Mouse (Mus musculus) lung, postnatal 0 days (tissue): ENCODE measurements at regions not wholly inside any gene's neighbourhood (a gene's known extent, or its start where the extent isn't known, plus 50 kb on each side); places are given as distances from the start of the nearest gene placed in this dataset.

Source experiments
- ATAC-seq: fragments of 200-750 bp; cut with Nextera tagmentation; 2 replicates; pipeline ENCODE4 v1.8.0; 2017; ENCODE audit warnings: moderate library complexity
- DNase-seq: peaks from one replicate; pipeline ENCODE4 v3.0.0-alpha.2; 2016; ENCODE audit warnings: low spot score
- H3K27ac ChIP-seq: fragments of 300-500 bp; sonication (generic); 2 replicates; pipeline ENCODE4 v1.5.1; 2014; ENCODE audit warnings: antibody characterized with exemption, mild to moderate bottlenecking, low read length, mixed read lengths
- H3K27me3 ChIP-seq: fragments of 300-500 bp; sonication (generic); replicated peaks from 2 replicates; pipeline ENCODE4 v1.6.1; 2014; ENCODE audit warnings: low read length, mixed read lengths; ENCODE audit not compliant: insufficient read depth
- H3K36me3 ChIP-seq: fragments of 300-500 bp; sonication (generic); 2 replicates; pipeline ENCODE4 v1.6.1; 2014; ENCODE audit warnings: low read length, mixed read lengths; ENCODE audit not compliant: insufficient read depth
- H3K4me1 ChIP-seq: fragments of 300-500 bp; sonication (generic); 2 replicates; pipeline ENCODE4 v1.6.1; 2014; ENCODE audit warnings: antibody characterized with exemption, low read depth, low read length, mixed read lengths; ENCODE audit not compliant: insufficient read depth
- H3K4me2 ChIP-seq: fragments of 300-500 bp; sonication (generic); replicated peaks from 2 replicates; pipeline ENCODE4 v1.6.1; 2014; ENCODE audit warnings: low read depth, mild to moderate bottlenecking, low read length, moderate library complexity, mixed read lengths
- H3K4me3 ChIP-seq: fragments of 300-500 bp; sonication (generic); 2 replicates; pipeline ENCODE4 v1.5.1; 2014; ENCODE audit warnings: low read depth, low read length
- H3K9ac ChIP-seq: fragments of 300-500 bp; sonication (generic); replicated peaks from 2 replicates; pipeline ENCODE4 v1.6.1; 2014; ENCODE audit warnings: low read depth, mild to moderate bottlenecking
- H3K9me3 ChIP-seq: fragments of 300-500 bp; sonication (generic); 2 replicates; pipeline ENCODE4 v1.6.1; 2016; ENCODE audit warnings: low read length, mixed read lengths
- CTCF ChIP-seq: IDR thresholded peaks from 2 replicates; pipeline ENCODE4 v1.5.1; 2016; ENCODE audit warnings: antibody characterized with exemption, mild to moderate bottlenecking
- EP300 ChIP-seq: IDR thresholded peaks from 2 replicates; pipeline ENCODE4 v1.6.1; 2016; ENCODE audit warnings: antibody characterized with exemption, mild to moderate bottlenecking, control low read depth
- WGBS: fragments of 180-500 bp; shearing (Covaris S2); extraction: QIAGEN DNeasy Blood & Tissue Kit; methylation state at CpG from one replicate; pipeline ENCODE4 v1.1.7; 2014; 5-methylcytosine and 5-hydroxymethylcytosine counted together

DNA sequence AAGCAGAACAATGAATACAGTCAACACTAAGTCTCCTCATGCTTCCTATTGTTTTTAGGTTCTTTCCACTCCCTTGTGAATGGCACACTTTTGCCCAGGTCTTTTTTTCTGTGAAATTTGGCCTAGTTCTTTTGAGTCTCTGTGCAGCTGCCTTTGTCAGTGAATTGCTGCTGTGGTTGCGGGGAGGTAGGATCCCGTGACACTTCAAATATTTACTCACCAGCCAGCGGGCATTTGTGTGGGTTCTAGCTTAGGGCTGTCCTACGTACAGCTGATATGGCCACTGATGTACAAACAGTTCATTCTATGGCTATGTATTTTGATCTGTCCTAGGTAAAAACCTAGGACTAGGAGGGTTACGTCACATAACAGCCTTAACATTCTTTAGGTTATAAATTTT lies 112.1 kb downstream of the Ube2e3 start:
- TF ChIP-seq CTCF (no peak), EP300 (no peak)
- Histone ChIP-seq H3K4me2 (no peak overlapping the region), H3K36me3 (no peaks in the 10 kb centered on the region), H3K4me1 (no peaks in the 10 kb centered on the region), H3K9ac (no peak overlapping the region), H3K4me3 (no peak overlapping the region), H3K9me3 (no peaks in the 10 kb centered on the region), H3K27me3 (no peaks in the 10 kb centered on the region), H3K27ac (no peak overlapping the region)
- 58% methylated on average over 5 of the region's 5 CpGs for WGBS
- DNase-seq: no peak
- no peak for ATAC-seq

GRCm38 (mm10) chr2:78980661-78981229 lies 112.8 kb downstream of the Ube2e3 start:
- no peak overlapping the region for H3K4me2 ChIP-seq
- ATAC-seq (no peak), DNase-seq (no peak)
- no peak overlapping the region for H3K27ac ChIP-seq
- no peak overlapping the region for H3K4me3 ChIP-seq
- WGBS: 78% methylated on average over 1 of the region's 1 CpGs
- H3K36me3 ChIP-seq: no peaks in the 10 kb centered on the region
- no peaks in the 10 kb centered on the region for H3K4me1 ChIP-seq
- H3K9me3 ChIP-seq: no peaks in the 10 kb centered on the region
- TF ChIP-seq EP300 (no peak), CTCF (no peak)
- H3K9ac ChIP-seq: no peak overlapping the region
- no peaks in the 10 kb centered on the region for H3K27me3 ChIP-seq

DNA sequence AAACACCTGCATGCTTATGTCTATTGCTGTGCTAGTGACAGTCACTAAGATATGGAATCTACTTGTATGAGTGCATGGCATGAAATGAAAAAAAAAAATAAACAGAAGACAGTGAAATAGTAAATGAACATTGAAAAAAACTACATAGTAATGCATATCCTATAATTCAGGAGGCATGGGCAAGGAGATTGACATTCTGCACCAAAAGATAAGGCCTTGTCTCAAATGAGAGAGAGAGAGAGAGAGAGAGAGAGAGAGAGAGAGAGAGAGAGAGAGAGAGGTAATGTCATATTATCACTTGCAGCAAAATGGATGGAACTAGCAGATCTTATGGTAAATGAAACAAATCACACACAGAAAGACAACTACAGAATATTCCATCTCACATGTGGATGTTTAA lies 115.4 kb downstream of the Ube2e3 start:
- Histone ChIP-seq H3K9ac (no peak overlapping the region), H3K27ac (no peak overlapping the region), H3K4me2 (no peak overlapping the region), H3K4me3 (no peak overlapping the region), H3K4me1 (no peaks in the 10 kb centered on the region), H3K9me3 (no peaks in the 10 kb centered on the region), H3K27me3 (no peaks in the 10 kb centered on the region), H3K36me3 (no peaks in the 10 kb centered on the region)
- DNase-seq (no peak), ATAC-seq (no peak)
- no peak for TF ChIP-seq CTCF
- no peak for TF ChIP-seq EP300

DNA sequence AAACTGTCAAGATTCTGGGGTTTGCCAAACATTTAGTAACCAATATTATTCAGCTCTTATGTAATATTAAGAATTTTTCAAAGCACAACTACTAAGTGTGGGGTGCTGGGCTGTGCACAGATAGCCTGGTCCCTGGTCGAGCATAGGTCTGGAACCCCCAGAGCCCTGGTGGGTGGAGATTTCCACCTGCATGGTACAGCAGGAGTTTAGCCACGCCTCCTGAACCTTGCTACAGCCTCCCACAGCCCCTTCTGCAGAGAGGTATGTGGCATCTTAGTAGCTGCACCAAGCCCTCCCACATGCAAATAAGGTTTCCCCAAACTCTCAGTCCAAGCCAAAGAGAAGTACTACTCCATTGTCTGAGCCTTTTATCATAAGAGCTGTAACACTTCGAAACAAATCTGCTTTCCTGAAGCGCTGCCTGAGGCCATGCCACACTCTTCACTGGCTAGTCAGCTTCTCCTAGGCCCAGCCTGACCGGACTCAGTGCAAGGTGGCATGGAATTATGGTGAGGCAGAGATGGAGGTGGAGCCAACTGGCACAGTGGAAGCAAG lies 116.1 kb downstream of the Ube2e3 start:
- Histone ChIP-seq H3K4me1 (no peaks in the 10 kb centered on the region), H3K27me3 (no peaks in the 10 kb centered on the region), H3K9me3 (no peaks in the 10 kb centered on the region), H3K4me2 (no peak overlapping the region), H3K27ac (no peak overlapping the region), H3K36me3 (no peaks in the 10 kb centered on the region), H3K4me3 (no peak overlapping the region), H3K9ac (no peak overlapping the region)
- DNase-seq: no peak
- TF ChIP-seq CTCF: no peak
- TF ChIP-seq EP300: no peak
- WGBS: 57% methylated on average over 5 of the region's 5 CpGs
- ATAC-seq: no peak

DNA sequence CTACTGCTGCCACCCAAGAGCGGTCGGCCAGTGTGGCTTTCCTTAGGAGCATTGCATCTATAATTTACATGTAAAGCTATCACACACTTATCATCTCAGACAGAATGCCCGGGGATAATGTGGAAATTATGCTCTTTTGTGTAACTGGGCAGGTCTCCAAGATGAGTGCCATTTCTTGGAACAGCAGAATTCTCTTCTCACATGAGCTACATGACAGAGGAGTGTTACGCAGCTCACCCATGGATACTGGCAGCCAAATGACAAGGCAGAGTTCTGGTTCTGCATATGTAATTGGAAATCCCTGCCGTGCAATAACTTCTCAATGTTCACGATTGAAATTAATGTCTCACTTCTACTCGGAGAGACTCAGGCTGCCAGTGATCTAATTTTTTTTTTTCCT lies 119.1 kb downstream of the Ube2e3 start:
- Histone ChIP-seq H3K9me3 (no peaks in the 10 kb centered on the region), H3K9ac (no peak overlapping the region), H3K4me3 (no peak overlapping the region), H3K4me1 (no peaks in the 10 kb centered on the region), H3K27ac (no peak overlapping the region), H3K27me3 (no peaks in the 10 kb centered on the region), H3K36me3 (no peaks in the 10 kb centered on the region), H3K4me2 (no peak overlapping the region)
- DNase-seq (no peak), ATAC-seq (no peak; the same call in 1 of the 2 replicates)
- TF ChIP-seq CTCF: no peak
- no peak for TF ChIP-seq EP300
- 73% methylated on average over 7 of the region's 7 CpGs for WGBS

- H3K27me3 ChIP-seq: no peaks in the 10 kb centered on the region
- DNase-seq: no peak
- 95% methylated on average over 3 of the region's 3 CpGs for WGBS
- no peak overlapping the region for H3K4me2 ChIP-seq
- no peaks in the 10 kb centered on the region for H3K9me3 ChIP-seq
- H3K27ac ChIP-seq: no peak overlapping the region
- H3K4me1 ChIP-seq: no peaks in the 10 kb centered on the region
- ATAC-seq: no peak
- H3K9ac ChIP-seq: no peak overlapping the region
- H3K36me3 ChIP-seq: no peaks in the 10 kb centered on the region
- no peak for TF ChIP-seq CTCF
- TF ChIP-seq EP300: no peak
- H3K4me3 ChIP-seq: no peak overlapping the region
Observed at GRCm38 (mm10) chr2:78987388-78987787, 119.5 kb downstream of the Ube2e3 start.

GRCm38 (mm10) chr2:78988224-78988623 lies 120.3 kb downstream of the Ube2e3 start:
- 55% methylated on average over 2 of the region's 2 CpGs for WGBS
- H3K9me3 ChIP-seq: no peaks in the 10 kb centered on the region
- H3K4me1 ChIP-seq: no peaks in the 10 kb centered on the region
- no peak overlapping the region for H3K4me3 ChIP-seq
- DNase-seq (no peak), ATAC-seq (no peak)
- no peak for TF ChIP-seq EP300
- no peak for TF ChIP-seq CTCF
- no peak overlapping the region for H3K4me2 ChIP-seq
- no peaks in the 10 kb centered on the region for H3K36me3 ChIP-seq
- no peaks in the 10 kb centered on the region for H3K27me3 ChIP-seq
- no peak overlapping the region for H3K27ac ChIP-seq
- H3K9ac ChIP-seq: no peak overlapping the region
